Mouse (Mus musculus): ENCODE measurements around the gene Mrpl18.

- TF ChIP-seq CTCF (IDR thresholded peaks at IDR 0.05; ENCODE audit: control insufficient read depth, insufficient read depth, insufficient replicate concordance, low read depth, low read length) (no peak), POLR2A (IDR thresholded peaks at IDR 0.05; ENCODE audit: control insufficient read depth, low read depth, low read length) (no peak)
Measured at GRCm38 (mm10) chr17:12892033-12892432, 24.1 kb downstream of the Mrpl18 start.

Data from testis, adult 2 months (tissue).